Mouse (Mus musculus) testis, adult 2 months (tissue): ENCODE data around the gene Abhd6. TPM values are rescaled to one million over a fixed set of nuclear protein-coding genes. Genes with fewer than 3 reads are reported as not detected.

Source experiments
- H3K27ac ChIP-seq: fragments of 200-500 bp; 2 replicates; pipeline ENCODE4 v1.5.1; 2012; ENCODE audit warnings: low read depth, low read length; ENCODE audit not compliant: control insufficient read depth, insufficient read depth
- H3K27me3 ChIP-seq: fragments of 200-500 bp; 2 replicates; pipeline ENCODE4 v1.6.1; 2012; ENCODE audit warnings: mild to moderate bottlenecking, low read length, moderate library complexity; ENCODE audit not compliant: control insufficient read depth, insufficient read depth
- H3K36me3 ChIP-seq: fragments of 200-500 bp; 2 replicates; pipeline ENCODE4 v1.6.1; 2012; ENCODE audit warnings: mild to moderate bottlenecking, low read length; ENCODE audit not compliant: control insufficient read depth, insufficient read depth
- H3K4me1 ChIP-seq: fragments of 200-500 bp; 2 replicates; pipeline ENCODE4 v1.6.1; 2012; ENCODE audit warnings: low read length; ENCODE audit not compliant: control insufficient read depth, insufficient read depth
- H3K4me3 ChIP-seq: fragments of 200-500 bp; 2 replicates; pipeline ENCODE4 v1.5.1; 2012; ENCODE audit warnings: low read depth, mild to moderate bottlenecking, low read length, moderate library complexity, mixed read lengths; ENCODE audit not compliant: control insufficient read depth
- CTCF ChIP-seq: fragments of 200-500 bp; IDR thresholded peaks from 2 replicates; pipeline ENCODE4 v1.5.1; 2012; ENCODE audit warnings: low read depth, mild to moderate bottlenecking, inconsistent platforms, low read length, moderate library complexity; ENCODE audit not compliant: control insufficient read depth, insufficient read depth, insufficient replicate concordance
- POLR2A ChIP-seq: fragments of 200-500 bp; IDR thresholded peaks from 2 replicates; pipeline ENCODE4 v1.6.1; 2012; ENCODE audit warnings: low read depth, mild to moderate bottlenecking, inconsistent platforms, low read length, moderate library complexity; ENCODE audit not compliant: control insufficient read depth
- polyA plus RNA-seq: library from polyadenylated mRNA; depleted of rRNA; stranded (reverse); fragments of >200 nt; gene quantifications from 2 replicates; pipeline ENCODE4 v1.2.3, GENCODE M21; 2012

Gene Abhd6
- polyA plus RNA-seq, 1 experiment: 19.5 TPM

- no peak for TF ChIP-seq POLR2A
- no peak for TF ChIP-seq CTCF
- no peak overlapping the region for H3K4me3 ChIP-seq
- no peaks in the 10 kb centered on the region for H3K36me3 ChIP-seq
- H3K27ac ChIP-seq: no peak overlapping the region
- H3K4me1 ChIP-seq: no peaks in the 10 kb centered on the region
- H3K27me3 ChIP-seq: no peaks in the 10 kb centered on the region
Measured at GRCm38 (mm10) chr14:8024469-8024868, 21.8 kb downstream of the Abhd6 start.

GRCm38 (mm10) chr14:8024936-8025335 lies 22.2 kb downstream of the Abhd6 start:
- Histone ChIP-seq H3K4me1 (no peaks in the 10 kb centered on the region), H3K27ac (no peak overlapping the region), H3K27me3 (no peaks in the 10 kb centered on the region), H3K36me3 (no peaks in the 10 kb centered on the region), H3K4me3 (no peak overlapping the region)
- TF ChIP-seq CTCF (no peak), POLR2A (no peak)

GRCm38 (mm10) chr14:8026769-8027531 lies 24.2 kb downstream of the Abhd6 start:
- Histone ChIP-seq H3K36me3 (no peaks in the 10 kb centered on the region), H3K27me3 (no peaks in the 10 kb centered on the region), H3K4me3 (no peak overlapping the region), H3K4me1 (no peaks in the 10 kb centered on the region), H3K27ac (peak overlapping the region; percentile 49)
- no peak for TF ChIP-seq CTCF
- no peak for TF ChIP-seq POLR2A

GRCm38 (mm10) chr14:8028086-8028485 lies 25.4 kb downstream of the Abhd6 start:
- no peaks in the 10 kb centered on the region for H3K36me3 ChIP-seq
- no peak overlapping the region for H3K27ac ChIP-seq
- H3K4me1 ChIP-seq: no peaks in the 10 kb centered on the region
- TF ChIP-seq CTCF: no peak
- TF ChIP-seq POLR2A: no peak
- H3K4me3 ChIP-seq: no peak overlapping the region
- H3K27me3 ChIP-seq: no peaks in the 10 kb centered on the region

GRCm38 (mm10) chr14:8029752-8030151 lies 27.1 kb downstream of the Abhd6 start:
- Histone ChIP-seq H3K4me3 (no peak overlapping the region), H3K27me3 (no peaks in the 10 kb centered on the region), H3K36me3 (no peaks in the 10 kb centered on the region), H3K27ac (no peak overlapping the region), H3K4me1 (no peaks in the 10 kb centered on the region)
- TF ChIP-seq POLR2A (no peak), CTCF (no peak)

GRCm38 (mm10) chr14:8030535-8030934 lies 27.8 kb downstream of the Abhd6 start:
- H3K4me1 ChIP-seq: no peaks in the 10 kb centered on the region
- H3K4me3 ChIP-seq: peak overlapping the region; percentile 9; the same call in 1 of the 2 replicates
- no peak for TF ChIP-seq CTCF
- no peak for TF ChIP-seq POLR2A
- H3K27me3 ChIP-seq: no peaks in the 10 kb centered on the region
- no peak overlapping the region for H3K27ac ChIP-seq
- H3K36me3 ChIP-seq: no peaks in the 10 kb centered on the region

- Histone ChIP-seq H3K4me1 (no peaks in the 10 kb centered on the region), H3K27me3 (no peaks in the 10 kb centered on the region), H3K4me3 (no peak overlapping the region), H3K36me3 (no peaks in the 10 kb centered on the region), H3K27ac (peak overlapping the region; percentile 37)
- TF ChIP-seq POLR2A (0 out of 2 replicates have a peak, but pooled peaks have one; percentile 23), CTCF (no peak)
Measured at GRCm38 (mm10) chr14:8032087-8032944, 29.6 kb downstream of the Abhd6 start.
